Mouse (Mus musculus) olfactory bulb, adult 2 months (tissue): ENCODE data around the gene Ereg.

Source experiments
- CTCF ChIP-seq: fragments of 200-500 bp; IDR thresholded peaks from 2 replicates; pipeline ENCODE4 v1.5.1; 2012; ENCODE audit warnings: low read depth, mild to moderate bottlenecking, low read length, moderate library complexity; ENCODE audit not compliant: insufficient read depth
- POLR2A ChIP-seq: fragments of 200-500 bp; IDR thresholded peaks from 2 replicates; pipeline ENCODE4 v1.6.1; 2012; ENCODE audit warnings: mild to moderate bottlenecking, low read depth, low read length, moderate library complexity; ENCODE audit not compliant: insufficient read depth

DNA sequence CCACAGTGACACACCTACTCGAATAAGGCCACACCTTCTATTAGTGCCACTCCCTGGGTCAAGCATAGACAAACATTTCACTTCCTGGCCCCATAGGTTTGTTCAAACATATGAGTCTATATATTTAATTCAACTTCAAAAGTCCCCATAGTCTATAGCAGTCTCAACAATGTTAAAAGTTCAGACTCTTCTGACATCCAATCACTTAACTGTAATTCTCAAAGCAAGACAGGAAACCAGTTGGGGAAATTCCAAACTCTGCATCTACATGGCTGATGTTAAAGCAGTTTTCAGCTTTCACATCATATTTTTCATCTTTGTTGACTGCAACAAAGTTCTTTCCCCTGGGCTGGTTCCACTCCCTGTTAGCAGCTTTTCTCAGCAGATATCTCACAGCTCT lies 52.2 kb downstream of the Ereg start:
- TF ChIP-seq CTCF (no peak), POLR2A (no peak)
